Comparison of ENCODE assay signal across 17 mouse cellular contexts in the genomic region with DNA sequence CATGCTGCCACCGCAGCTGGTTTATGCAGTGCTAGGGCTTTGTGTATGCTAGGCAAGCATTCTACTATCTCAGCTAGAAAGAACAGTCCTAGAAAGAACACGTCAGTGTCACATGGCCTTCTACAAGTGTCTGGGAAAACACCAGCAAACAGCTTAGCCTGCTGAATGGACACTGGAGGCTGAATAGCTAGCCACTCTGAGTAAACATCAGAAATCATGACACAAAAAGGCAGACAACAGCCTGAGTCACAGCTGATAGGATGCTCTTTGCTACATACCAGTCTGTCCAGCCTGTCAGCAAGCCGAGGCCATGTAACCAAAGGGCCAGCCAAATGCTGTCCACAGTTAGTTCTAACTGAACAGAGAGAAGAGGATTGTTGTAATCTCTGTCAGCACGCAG. TPM values are rescaled to one million over a fixed set of nuclear protein-coding genes. Genes with fewer than 3 reads are reported as not detected.
A peak's percentile ranks its signal among the peaks of the same experiment; 100 is the strongest.
DNase-seq lines count a peak whose midpoint lies in the region; TF ChIP-seq lines count a peak whose summit lies in the region.
"Had no signal": no experiment of that assay in that cellular context is flagged by ENCODE, and none has a peak within 500 bp of the region (broad histone marks: within the 10 kb centered on the region; RNA-seq: fewer than 3 reads in every experiment).

No protein-coding gene starts in this region.

- no peak overlapping the region for H3K4me3 ChIP-seq in liver, adult 2 months (ENCODE audit: insufficient read depth, low read depth, low read length)
- H3K4me3 ChIP-seq in myocyte = no peak overlapping the region
- H3K4me3 ChIP-seq: gastrocnemius, adult 2 months; hindbrain, embryonic 12.5 days; limb, embryonic 10.5 days; megakaryocyte, embryonic 14.5 days had no signal

- H3K27ac ChIP-seq in liver, adult 2 months (replicated peaks; ENCODE audit: insufficient read depth, low read depth, low read length) = peak overlapping the region; percentile 64
- H3K27ac ChIP-seq: gastrocnemius, adult 2 months; hindbrain, embryonic 12.5 days; limb, embryonic 10.5 days had no signal

- H3K79me2 ChIP-seq in liver, adult 2 months (ENCODE audit: control insufficient read depth, insufficient read depth, low read length) = peaks cover 17% of the 10 kb centered on the region; the same call in 1 of the 2 replicates
- H3K79me2 ChIP-seq in myocyte (ENCODE audit: control insufficient read depth, insufficient read depth) = no peaks in the 10 kb centered on the region

- no peak overlapping the region for H3ac ChIP-seq in myocyte (ENCODE audit: control insufficient read depth, insufficient read length)

- H3K4me2 ChIP-seq in myocyte (ENCODE audit: low read depth) = no peak overlapping the region
- H3K4me2 ChIP-seq: hindbrain, embryonic 12.5 days; lung, embryonic 14.5 days had no signal

- peak; percentile 36 to 72 for DNase-seq in adrenal gland, adult (ENCODE audit: inconsistent age in 2 of 2, low spot score in 1 of 2)
- no peak for DNase-seq in adrenal gland, postnatal 4 days (ENCODE audit: low spot score in 2 of 2)
- peak; percentile 89 for DNase-seq in liver, adult 2 months (ENCODE audit: extremely low read depth, low read depth, low spot score)
- no peak for DNase-seq in liver
- DNase-seq in adrenal gland, adult 8-10 months = peak; percentile 40
- no peak for DNase-seq in kidney, postnatal 25 days
- no peak for DNase-seq in gastrocnemius, postnatal 36 days
- DNase-seq: cerebellum, adult 8-10 months; gastrocnemius, adult 2 months; kidney, adult 11 months; kidney, postnatal 36 days; lung, embryonic 14.5 days; thymus, adult 18-20 months had no signal

- peaks cover 40% of the 10 kb centered on the region for H3K4me1 ChIP-seq in liver, adult 2 months (ENCODE audit: control insufficient read depth, insufficient read depth, low read length)
- H3K4me1 ChIP-seq: hindbrain, embryonic 12.5 days; limb, embryonic 10.5 days had no signal

- H3K27me3 ChIP-seq in liver, adult 2 months (ENCODE audit: control insufficient read depth, insufficient read depth, low read length) = no peaks in the 10 kb centered on the region
- no peaks in the 10 kb centered on the region for H3K27me3 ChIP-seq in myocyte (ENCODE audit: control insufficient read depth, insufficient read depth, insufficient read length)
- H3K27me3 ChIP-seq: hindbrain, embryonic 12.5 days had no signal

- no peak for TF ChIP-seq CTCF in liver, adult 2 months (IDR thresholded peaks at IDR 0.05; ENCODE audit: low read depth, low read length)

- no peak for TF ChIP-seq POLR2A in liver, adult 2 months (IDR thresholded peaks at IDR 0.05; ENCODE audit: extremely low read depth, insufficient read depth, low read length)
- no peak for TF ChIP-seq POLR2A in myocyte (IDR thresholded peaks at IDR 0.05; ENCODE audit: insufficient read length, low read depth)

- H3K36me3 ChIP-seq in liver, adult 2 months (ENCODE audit: control insufficient read depth, insufficient read depth, low read length) = no peaks in the 10 kb centered on the region; the same call in 1 of the 2 replicates
- H3K36me3 ChIP-seq in myocyte (ENCODE audit: control insufficient read depth, insufficient read depth) = no peaks in the 10 kb centered on the region
- H3K36me3 ChIP-seq: hindbrain, embryonic 12.5 days; limb, embryonic 10.5 days had no signal

- H3K9ac ChIP-seq in liver, adult 2 months (ENCODE audit: low read depth, low read length) = no peak overlapping the region
- H3K9ac ChIP-seq: hindbrain, embryonic 12.5 days; lung, embryonic 14.5 days had no signal

- intact Hi-C loops in gastrocnemius, postnatal 36 days (cut with DNase I) = no loop called here

- WGBS in liver, adult 2 months = 38% methylated on average over 4 of the region's 4 CpGs

TF ChIP-seq in myocyte, 11 proteins besides CTCF, POLR2A, EP300 and RAD21:
- TF ChIP-seq MAX (IDR thresholded peaks at IDR 0.05; ENCODE audit: low read depth) = no peak
- TF ChIP-seq SRF (IDR thresholded peaks at IDR 0.05; ENCODE audit: control insufficient read depth, insufficient read length, low read depth) = no peak
- TF ChIP-seq TCF12 (IDR thresholded peaks at IDR 0.05; ENCODE audit: insufficient read depth, poor library complexity, severe bottlenecking) = no peak
- TF ChIP-seq USF1 (IDR thresholded peaks at IDR 0.05; ENCODE audit: low read depth) = peak; percentile 25
- no peak for TF ChIP-seq MYOD1 (IDR thresholded peaks at IDR 0.05; ENCODE audit: control insufficient read depth in 1 of 3, insufficient read length in 2 of 3, low read depth in 2 of 3)
- TF ChIP-seq CEBPB (IDR thresholded peaks at IDR 0.05; ENCODE audit: insufficient read depth, poor library complexity, severe bottlenecking) = no peak
TF ChIP-seq in myocyte: peak in this region for 1.

RNA-seq across cellular contexts. Expression of gene Larp4b, which starts 32.3 kb away (rescaled TPM):
- total RNA-seq in adrenal gland, postnatal 4 days (2021) = 10 to 100 TPM; 80.8 to 88.5 TPM
- 34.2 TPM in 2 replicates for total RNA-seq in liver, adult 2 months (2014; rRNA removed)
- 18.1 and 20.4 TPM in 2 replicates for polyA plus RNA-seq in liver, adult 2 months (2012; rRNA removed)
- 10 to 100 TPM; 65.9 to 70.3 (median 67.2) TPM for total RNA-seq in adrenal gland, adult 8-10 months (2022)
- 20.3 TPM for polyA plus RNA-seq in myocyte (2012; fragmentation: generic; extraction: Trizol)
- 10 to 100 TPM; 66.0 to 67.8 TPM for total RNA-seq in gastrocnemius, postnatal 36 days (2021)

Comparison
In these comparisons a context has a peak if more than half of its experiments do, and no peak if none do; other contexts are left out.
1. DNase-seq: peak in adrenal gland, adult (2 of 2), liver, adult 2 months (single experiment) and adrenal gland, adult 8-10 months (single experiment); none in adrenal gland, postnatal 4 days (0 of 2), liver (single experiment), kidney, postnatal 25 days (0 of 2) and gastrocnemius, postnatal 36 days (0 of 2).